Mouse (Mus musculus): ENCODE data around the gene Ankrd34a.

The Ankrd34a gene

GRCm38 (mm10) chr3:96563267-96563666, 33.2 kb upstream of the Ankrd34a start:
- no peak for DNase-seq (ENCODE audit: low read depth, low spot score)

DNA sequence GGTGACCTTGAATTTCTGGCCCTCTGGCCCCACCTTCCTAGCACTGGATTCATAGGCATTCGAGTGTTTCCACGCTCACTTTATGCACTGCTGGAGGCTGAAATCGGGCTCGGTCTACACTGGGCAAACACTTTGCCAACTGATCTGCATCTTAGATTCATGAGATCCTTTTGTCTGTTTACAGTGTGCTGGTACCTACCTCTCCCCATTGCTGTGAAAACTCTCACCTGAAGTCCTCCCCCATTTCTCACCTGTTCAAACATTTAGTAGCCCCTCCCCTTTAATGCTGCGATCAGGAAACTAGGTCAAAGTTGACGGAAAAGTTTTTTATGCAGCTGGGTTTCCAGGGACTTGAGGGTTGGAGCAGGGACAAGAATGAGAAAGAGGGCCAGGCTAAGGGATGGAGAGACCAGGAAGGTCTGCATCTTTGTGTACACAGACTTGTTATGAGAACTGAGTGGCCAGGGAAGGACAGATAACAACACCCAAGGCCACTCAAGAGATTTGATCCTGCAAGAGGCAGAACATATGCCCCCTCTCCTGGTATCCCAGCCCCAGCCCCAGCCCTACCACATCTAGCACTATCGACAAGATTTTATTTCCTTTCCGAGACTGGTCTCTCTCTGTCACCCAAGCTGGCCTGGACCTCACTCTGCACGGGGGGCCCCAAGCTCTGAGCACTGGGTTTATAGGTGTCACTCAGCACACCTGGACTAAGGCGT, 32.4 kb upstream of the Ankrd34a start:
- no peak for DNase-seq (ENCODE audit: low read depth, low spot score)

GRCm38 (mm10) chr3:96564633-96565032, 31.8 kb upstream of the Ankrd34a start:
- DNase-seq (ENCODE audit: low read depth, low spot score), result no peak

DNA sequence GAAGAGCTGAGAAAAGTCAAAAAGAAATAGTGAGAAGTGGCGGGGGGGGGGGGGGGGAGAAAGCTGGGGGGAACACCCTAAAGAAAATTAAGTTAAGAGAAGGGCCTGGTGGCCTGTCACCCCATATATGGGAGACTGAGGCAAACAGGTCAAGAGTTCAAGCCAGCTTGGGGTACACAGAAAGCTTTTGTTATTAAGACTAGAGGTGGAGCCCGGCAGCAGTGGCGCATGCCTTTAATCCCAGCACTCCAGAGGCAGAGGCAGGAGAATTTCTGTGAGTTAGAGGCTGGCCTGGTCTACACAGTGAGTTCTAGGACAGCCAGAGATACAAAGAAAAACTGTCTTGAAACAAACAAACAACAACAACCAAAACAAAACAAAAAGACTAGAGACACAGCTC, 31.3 kb upstream of the Ankrd34a start:
- no peak for DNase-seq (ENCODE audit: low read depth, low spot score)

DNA sequence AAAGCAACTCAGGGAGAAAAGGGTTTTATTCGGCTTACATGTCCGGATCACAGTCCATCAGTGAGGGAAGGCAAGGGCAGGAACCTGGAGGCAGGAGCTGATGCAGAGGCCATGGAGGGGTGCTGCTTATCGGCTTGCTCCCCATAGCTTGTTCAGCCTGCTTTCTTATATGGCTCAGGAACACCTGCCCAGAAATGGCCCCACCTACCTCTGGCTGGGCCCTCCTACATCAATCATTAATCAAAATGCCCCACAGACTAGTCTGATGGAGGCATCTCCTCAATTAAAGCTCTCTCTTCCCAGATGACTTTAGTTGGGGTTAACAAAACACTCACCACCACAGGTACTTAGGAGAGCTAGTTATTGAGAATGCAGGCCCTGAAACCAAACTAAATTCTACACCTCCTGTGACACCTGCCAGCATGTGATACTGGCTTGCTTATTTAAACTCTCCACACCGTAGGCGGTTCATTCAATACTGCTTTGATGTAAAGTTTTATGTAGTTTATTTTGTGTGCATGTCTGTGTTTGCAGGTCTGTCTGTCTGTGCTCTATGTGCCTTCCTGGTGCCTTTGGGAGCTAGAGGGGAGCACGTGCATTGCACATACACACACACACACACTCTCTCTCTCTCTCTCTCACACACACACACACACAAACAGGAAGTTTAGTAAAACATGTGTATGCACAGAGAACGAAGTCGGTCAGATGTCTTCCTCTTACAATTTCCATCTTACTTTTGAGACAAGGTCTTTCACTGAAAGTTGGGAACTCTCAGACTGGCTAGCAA, 29.6 kb upstream of the Ankrd34a start:
- no peak for DNase-seq (ENCODE audit: low read depth, low spot score)

DNA sequence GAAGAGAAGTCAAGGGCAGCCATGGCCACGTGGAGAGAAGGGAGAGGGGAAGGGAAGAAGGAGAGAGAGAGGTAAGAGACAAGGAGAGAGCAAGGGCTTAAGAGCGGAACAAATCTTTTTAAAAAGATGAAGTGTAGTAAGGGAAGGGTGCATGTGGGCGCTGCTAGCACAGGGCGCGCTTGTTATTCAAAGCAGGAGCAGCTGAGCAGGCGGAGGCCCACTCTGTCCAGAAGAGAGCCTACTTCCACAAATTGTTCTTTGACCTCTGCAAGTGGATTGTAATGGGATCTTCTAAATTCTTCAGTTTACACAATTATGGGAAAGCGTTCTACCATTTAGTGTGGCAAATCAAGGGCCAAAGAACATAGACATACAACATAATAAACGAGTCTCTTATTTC, 27.8 kb upstream of the Ankrd34a start:
- DNase-seq (ENCODE audit: low read depth, low spot score), result no peak

GRCm38 (mm10) chr3:96569506-96569905, 26.9 kb upstream of the Ankrd34a start:
- DNase-seq (ENCODE audit: low read depth, low spot score), result no peak

DNA sequence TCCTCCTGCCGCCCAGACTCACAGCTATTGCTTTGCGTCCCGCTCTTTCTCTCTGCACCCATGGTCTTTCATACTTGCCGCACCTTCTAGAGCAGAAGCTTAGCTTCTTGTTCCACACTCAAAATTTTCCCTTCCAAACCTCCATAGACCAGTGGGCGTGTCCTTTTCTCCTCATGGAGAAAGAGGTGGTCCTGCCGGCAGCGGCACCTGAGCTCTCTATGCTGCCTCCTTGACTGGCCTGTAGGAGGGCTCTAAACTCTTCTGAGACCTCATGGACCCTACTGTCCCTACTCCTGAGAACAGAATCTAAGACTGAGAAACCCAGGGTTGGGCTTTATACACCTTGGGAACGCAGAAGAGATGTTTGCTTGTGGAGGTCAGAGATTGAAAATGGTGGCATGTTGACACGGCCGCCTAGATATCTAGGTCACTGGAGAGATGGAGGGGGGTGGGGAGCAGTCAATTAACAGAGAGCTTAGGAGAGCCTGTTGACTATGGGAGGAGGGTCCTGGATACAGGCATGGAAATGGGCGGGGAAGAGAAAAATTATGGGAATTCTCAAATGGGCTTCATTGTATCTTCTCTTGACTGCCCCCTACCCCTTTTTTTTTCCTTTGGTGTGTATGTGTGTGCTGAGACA, 26.4 kb upstream of the Ankrd34a start:
- DNase-seq (ENCODE audit: low read depth, low spot score), result no peak

DNA sequence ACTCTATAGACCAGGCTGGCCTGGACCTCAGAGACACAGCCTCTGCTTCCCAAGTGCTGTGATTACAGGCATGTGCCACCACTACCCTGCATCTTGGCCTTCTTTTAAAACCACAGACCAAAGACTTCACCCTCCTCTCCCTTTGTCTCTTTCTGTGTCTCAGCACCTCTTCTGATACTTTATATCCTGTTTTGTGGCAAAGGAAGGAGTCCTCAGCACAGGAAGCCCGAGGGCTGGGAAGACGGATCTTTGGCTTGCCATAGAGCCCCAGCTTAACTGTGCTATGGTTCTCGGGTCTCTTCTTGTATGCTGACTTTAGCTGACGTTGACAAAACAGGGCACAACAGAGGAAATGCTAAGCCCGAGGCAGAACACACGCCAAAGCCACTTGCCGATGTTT, 25.8 kb upstream of the Ankrd34a start:
- DNase-seq (ENCODE audit: low read depth, low spot score), result no peak

DNA sequence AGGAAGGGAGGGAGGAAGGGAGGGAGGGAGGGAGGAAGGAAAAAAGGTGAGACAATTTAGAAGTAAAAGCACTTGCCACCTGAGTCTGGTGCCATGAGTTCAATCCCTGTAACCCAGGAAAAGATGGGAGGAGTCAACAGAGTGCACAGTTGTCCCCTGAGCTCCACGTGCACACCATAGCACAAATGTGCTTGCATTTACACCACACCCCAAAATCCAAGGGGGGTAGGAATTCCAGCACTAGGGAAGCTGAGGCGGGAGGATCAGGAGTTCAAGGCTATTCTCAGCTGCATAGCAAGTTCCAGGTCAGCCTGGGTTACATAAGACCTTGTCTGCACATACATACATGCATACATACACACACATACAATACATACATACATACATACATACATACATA, 25.1 kb upstream of the Ankrd34a start:
- no peak for DNase-seq (ENCODE audit: low read depth, low spot score)

GRCm38 (mm10) chr3:96571896-96572698, 24.3 kb upstream of the Ankrd34a start:
- DNase-seq (ENCODE audit: low read depth, low spot score), result no peak

DNA sequence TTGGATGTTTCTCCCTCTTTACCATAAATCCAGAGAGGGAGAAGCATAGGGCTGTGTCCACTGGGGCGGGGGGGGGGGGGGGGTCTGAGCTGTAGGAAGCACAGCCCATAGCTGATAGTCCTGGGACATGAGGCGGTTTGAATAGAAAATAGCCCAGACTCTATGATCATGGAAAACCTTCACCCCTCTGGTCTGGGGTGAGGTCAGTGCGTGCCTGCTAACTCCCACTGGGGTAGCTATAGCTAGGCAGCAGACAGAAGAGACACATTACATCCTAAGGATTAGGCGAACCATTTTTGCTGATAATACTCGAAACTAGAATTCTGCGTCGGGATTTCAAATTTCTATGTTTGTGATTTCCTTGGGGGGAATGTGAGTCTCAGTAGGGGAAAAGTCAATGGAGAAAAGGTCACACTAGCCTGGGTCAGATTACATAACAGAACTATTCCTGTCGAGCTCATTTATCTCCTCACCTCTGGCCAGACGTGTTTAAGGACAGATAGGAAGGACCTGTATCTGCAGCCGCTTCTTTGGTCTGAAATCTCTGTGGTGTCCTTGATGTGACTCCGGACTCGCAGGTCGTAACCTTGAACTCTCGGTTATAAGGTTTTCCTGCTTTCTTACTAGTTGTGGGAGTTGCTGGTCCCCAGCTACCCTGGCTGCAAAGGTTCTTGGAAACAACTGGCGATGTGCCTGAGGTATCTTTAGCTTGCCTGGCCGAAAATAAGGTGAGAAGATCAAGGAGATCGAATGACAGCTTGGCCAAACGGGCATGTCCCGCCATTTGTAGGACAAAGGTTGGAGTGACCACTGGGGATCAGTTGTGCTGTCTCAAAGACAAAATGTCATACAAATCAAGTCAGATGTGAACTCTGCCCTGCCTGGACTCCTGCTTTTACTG, 22.6 kb upstream of the Ankrd34a start:
- DNase-seq (ENCODE audit: low read depth, low spot score), result no peak

DNA sequence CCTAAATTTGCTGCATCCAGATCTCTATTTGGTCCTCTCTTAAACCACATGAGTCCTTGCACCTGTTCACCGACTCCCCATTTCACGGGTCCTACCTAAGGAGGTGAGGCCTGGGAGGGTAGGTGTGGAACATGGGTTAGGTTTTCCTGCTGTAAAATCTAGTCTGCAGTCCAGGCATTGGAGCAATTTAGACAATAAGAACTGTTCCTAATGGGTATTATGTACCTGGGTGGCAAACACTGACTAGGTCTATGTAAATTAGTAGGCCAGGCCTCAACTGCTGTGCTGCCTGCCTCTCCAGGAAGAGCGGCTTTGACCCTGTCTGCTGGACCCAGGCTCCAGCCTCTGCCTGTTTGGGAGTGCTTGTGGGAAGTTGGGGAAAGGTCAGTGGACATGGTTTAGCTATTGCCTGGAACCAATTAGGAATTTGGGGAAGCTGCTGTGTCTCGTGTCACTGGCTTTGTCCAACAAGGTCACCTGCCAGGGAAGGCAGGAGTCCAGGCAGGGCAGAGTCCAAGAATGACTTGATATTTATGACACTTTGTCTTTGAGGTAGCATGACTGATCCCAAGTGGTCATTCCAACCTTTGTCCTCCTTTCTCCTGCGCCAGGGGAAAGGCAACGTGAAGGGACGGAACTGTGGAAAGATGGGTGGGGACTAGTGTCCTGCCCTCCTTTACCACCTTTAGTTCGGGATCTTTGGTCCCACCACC, 21.0 kb upstream of the Ankrd34a start:
- DNase-seq (ENCODE audit: low read depth, low spot score), result no peak

DNA sequence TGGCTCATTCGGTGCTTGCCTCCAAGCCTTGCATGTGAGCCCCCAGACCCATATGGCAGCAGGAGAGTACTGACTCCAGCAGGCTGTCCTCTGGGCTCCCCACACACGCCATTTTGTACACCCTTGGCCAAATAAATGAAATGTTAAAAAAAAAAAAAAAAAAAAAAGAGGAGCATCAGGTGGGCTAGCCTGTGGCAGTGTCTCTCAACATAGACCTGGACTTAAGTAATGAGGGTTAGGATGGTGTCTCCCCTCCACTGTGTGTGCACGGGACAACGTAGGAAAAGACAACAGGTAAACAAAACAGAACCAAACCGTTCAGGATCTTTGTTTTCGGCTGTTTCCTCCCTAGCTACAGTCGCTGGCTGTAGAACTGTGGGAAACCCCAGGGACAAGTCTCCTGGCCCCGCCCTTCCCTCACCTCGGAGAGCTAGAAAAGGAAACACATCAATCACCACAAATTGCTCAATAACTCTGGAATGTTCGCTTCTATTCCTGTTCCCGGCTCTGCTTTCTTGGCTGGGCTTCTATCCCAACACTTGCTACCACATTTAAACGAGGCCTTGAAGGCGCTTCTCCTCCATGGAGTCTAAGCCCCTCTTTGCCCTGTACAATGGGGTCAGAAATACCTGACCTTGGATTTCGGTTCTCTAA, 20.3 kb upstream of the Ankrd34a start:
- DNase-seq (ENCODE audit: low read depth, low spot score), result no peak

- peak; percentile 87 for DNase-seq (ENCODE audit: low read depth, low spot score)
Observed at GRCm38 (mm10) chr3:96576690-96577541, 19.5 kb upstream of the Ankrd34a start, which contains the start of gene Gm16253. Gm16253 (plus strand) TSS chr3:96576984.

GRCm38 (mm10) chr3:96577566-96577965, 18.9 kb upstream of the Ankrd34a start:
- no peak for DNase-seq (ENCODE audit: low read depth, low spot score)

- DNase-seq (ENCODE audit: low read depth, low spot score), result no peak
Observed at GRCm38 (mm10) chr3:96578561-96579238, 17.7 kb upstream of the Ankrd34a start.

DNA sequence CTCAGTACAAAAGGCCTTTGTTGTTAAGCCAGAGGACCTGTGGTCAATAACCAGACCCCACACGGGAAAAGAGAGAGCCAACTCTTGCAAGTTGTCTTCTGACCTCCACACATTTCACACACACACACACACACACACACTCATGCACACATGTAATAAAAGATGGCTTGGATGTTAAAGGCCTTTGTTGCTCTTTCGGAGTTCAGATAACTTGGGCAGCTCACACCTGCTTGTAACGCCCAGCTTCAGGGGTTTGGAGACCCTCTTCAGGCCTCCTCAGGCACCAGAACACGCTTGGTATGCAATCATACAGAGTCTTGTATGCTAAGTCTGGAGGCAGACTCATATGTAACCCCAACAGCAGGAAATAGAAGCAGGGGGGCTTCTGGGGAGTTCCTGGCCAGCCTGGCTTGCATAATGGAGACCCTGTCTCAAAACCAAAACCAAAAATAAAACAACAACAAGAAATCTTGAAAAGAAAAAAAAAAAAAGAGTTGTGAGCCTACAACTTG, 17.1 kb upstream of the Ankrd34a start:
- DNase-seq (ENCODE audit: low read depth, low spot score), result no peak
